Mouse (Mus musculus) heart, embryonic 15.5 days (tissue): ENCODE results near the gene Tmem265. TPM values are rescaled to one million over a fixed set of nuclear protein-coding genes. Genes with fewer than 3 reads are reported as not detected.
A peak's percentile ranks its signal among the peaks of the same experiment; 100 is the strongest.

Experiments
- ATAC-seq: fragments of 200-750 bp; cut with Nextera tagmentation; replicated peaks from 2 replicates; pipeline ENCODE4 v1.8.0; 2017; ENCODE audit warnings: low read depth, moderate TSS enrichment; ENCODE audit not compliant: insufficient number of reproducible peaks, insufficient read depth, low FRiP score
- H3K27ac ChIP-seq: fragments of 300-500 bp; sonication (generic); 2 replicates; pipeline ENCODE4 v1.5.1; 2015; ENCODE audit warnings: mild to moderate bottlenecking, inconsistent platforms
- H3K27me3 ChIP-seq: fragments of 300-500 bp; sonication (generic); 2 replicates; pipeline ENCODE4 v1.6.1; 2015; ENCODE audit warnings: inconsistent platforms
- H3K36me3 ChIP-seq: fragments of 300-500 bp; sonication (generic); 2 replicates; pipeline ENCODE4 v1.6.1; 2015; ENCODE audit warnings: mild to moderate bottlenecking, inconsistent platforms
- H3K4me1 ChIP-seq: fragments of 300-500 bp; sonication (generic); replicated peaks from 2 replicates; pipeline ENCODE4 v1.6.1; 2015; ENCODE audit warnings: inconsistent platforms
- H3K4me2 ChIP-seq: fragments of 300-500 bp; sonication (generic); 2 replicates; pipeline ENCODE4 v1.6.1; 2015; ENCODE audit warnings: inconsistent platforms, mild to moderate bottlenecking, moderate library complexity
- H3K4me3 ChIP-seq: fragments of 300-500 bp; sonication (generic); 2 replicates; pipeline ENCODE4 v1.5.1; 2015; ENCODE audit warnings: mild to moderate bottlenecking, inconsistent platforms
- H3K9ac ChIP-seq: fragments of 300-500 bp; sonication (generic); 2 replicates; pipeline ENCODE4 v1.6.1; 2015; ENCODE audit warnings: mild to moderate bottlenecking, inconsistent platforms
- H3K9me3 ChIP-seq: fragments of 300-500 bp; sonication (generic); replicated peaks from 2 replicates; pipeline ENCODE4 v1.6.1; 2016; ENCODE audit warnings: inconsistent platforms
- WGBS: fragments of 180-500 bp; shearing (Covaris S2); methylation state at CpG from one replicate; pipeline ENCODE4 v1.1.7; 2015; ENCODE audit warnings: mixed read lengths; 5-methylcytosine and 5-hydroxymethylcytosine counted together
- polyA plus RNA-seq: library from polyadenylated mRNA; unstranded; fragments of >200 nt; fragmentation: Nextera tagmentation; extraction: Ambion mirVana; gene quantifications from 2 replicates; pipeline ENCODE4 v1.2.1, GENCODE M21; 2015

The Tmem265 gene
- polyA plus RNA-seq, 1 experiment from 2014 or later: 2.9 TPM

DNA sequence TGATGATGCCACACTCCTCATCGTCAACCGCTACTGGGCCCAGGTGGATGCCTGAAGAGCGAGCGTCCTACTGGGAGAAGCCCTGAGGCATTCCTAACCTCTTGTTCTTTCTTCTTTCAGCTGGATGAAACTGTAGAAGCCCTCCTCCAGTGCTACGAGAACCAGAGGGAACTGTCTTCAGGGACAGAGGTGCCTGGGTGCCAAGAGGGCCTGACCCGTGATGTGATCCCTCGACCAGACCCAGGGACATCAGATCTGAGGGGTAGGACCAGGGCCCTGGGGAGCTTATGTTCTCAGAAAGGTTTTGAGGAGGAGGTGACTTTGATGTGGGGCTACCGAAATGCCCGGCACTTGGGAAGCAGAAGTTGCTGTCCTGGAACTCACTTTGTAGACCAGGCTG lies 28.4 kb downstream of the Tmem265 start:
- H3K9me3 ChIP-seq: no peaks in the 10 kb centered on the region
- H3K27ac ChIP-seq: no peak overlapping the region
- H3K27me3 ChIP-seq: no peaks in the 10 kb centered on the region
- 0 out of 2 replicates have a peak overlapping the region, but pooled peaks have one; percentile 1 for H3K9ac ChIP-seq
- H3K36me3 ChIP-seq: peaks cover 51% of the 10 kb centered on the region
- ATAC-seq: no peak
- H3K4me2 ChIP-seq: peak overlapping the region; percentile 96
- 89% methylated on average over 9 of the region's 9 CpGs for WGBS
- H3K4me3 ChIP-seq: peak overlapping the region; percentile 81
- H3K4me1 ChIP-seq: peaks cover 27% of the 10 kb centered on the region

DNA sequence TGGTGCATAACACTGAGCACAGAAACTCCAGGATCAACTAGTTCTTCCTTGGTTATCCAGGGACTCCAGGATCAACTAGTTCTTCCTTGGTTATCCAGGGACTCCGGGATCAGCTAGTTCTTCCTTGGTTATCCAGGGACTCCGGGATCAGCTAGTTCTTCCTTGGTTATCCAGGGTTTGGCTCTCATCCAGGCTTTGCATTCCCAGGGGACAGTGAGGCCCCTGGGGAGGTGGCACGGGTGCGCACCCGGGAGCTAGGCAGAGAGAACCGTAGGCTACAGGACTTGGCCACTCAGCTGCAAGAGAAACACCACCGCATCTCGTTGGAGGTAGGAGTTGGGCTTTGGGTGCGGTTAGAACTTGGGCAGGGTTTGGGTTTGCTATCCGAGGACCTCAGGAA lies 29.9 kb downstream of the Tmem265 start:
- WGBS: 69% methylated on average over 10 of the region's 10 CpGs
- Histone ChIP-seq H3K36me3 (peaks cover 65% of the 10 kb centered on the region), H3K4me1 (peaks cover 27% of the 10 kb centered on the region)

DNA sequence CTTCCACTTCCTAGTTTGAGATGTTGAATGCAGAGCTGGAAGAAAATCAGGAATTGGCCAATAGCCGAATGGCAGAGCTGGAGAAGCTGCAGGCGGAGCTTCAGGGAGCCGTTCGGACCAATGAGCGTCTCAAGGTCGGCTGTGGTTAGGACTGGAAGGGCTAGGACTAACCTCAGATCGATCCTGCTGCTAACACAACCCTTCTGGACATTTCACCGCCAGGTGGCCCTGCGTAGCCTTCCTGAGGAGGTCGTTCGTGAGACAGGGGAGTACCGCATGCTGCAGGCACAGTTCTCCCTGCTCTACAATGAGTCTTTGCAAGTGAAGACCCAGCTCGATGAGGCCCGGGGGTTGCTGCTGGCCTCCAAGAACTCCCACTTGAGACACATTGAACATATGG lies 31.4 kb downstream of the Tmem265 start:
- Histone ChIP-seq H3K4me1 (peaks cover 20% of the 10 kb centered on the region), H3K9ac (no peak overlapping the region), H3K36me3 (peaks cover 80% of the 10 kb centered on the region), H3K9me3 (no peaks in the 10 kb centered on the region), H3K27me3 (no peaks in the 10 kb centered on the region), H3K27ac (no peak overlapping the region), H3K4me2 (no peak overlapping the region), H3K4me3 (no peak overlapping the region)
- whole genome bisulfite sequencing: 88% methylated on average over 14 of the region's 14 CpGs
- no peak for ATAC-seq

More for the DNA sequence above, 29.9 kb downstream of the Tmem265 start:
- Histone ChIP-seq H3K4me3 (no peak overlapping the region), H3K27me3 (no peaks in the 10 kb centered on the region), H3K9ac (no peak overlapping the region), H3K27ac (no peak overlapping the region), H3K9me3 (no peaks in the 10 kb centered on the region), H3K4me2 (no peak overlapping the region)
- ATAC-seq: no peak

DNA sequence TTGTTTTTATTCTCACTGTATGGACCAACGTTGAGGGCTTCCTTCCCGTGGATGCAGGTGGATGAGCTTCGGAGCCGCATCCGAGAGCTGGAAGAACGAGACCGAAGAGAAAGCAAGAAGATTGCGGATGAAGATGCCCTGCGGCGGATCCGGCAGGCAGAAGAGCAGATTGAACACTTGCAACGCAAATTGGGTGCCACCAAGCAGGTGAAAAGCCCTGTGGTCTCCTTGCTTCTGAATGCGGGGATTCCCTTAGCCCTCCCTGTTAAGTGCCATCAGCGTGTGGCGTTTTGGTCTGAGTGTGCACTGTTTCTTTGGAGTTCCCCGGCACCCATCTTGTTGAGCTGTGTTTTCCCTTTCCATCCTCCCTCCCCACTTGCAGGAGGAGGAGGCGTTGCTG lies 35.6 kb downstream of the Tmem265 start:
- Histone ChIP-seq H3K4me1 (no peaks in the 10 kb centered on the region), H3K9ac (no peak overlapping the region), H3K36me3 (peaks cover 94% of the 10 kb centered on the region), H3K27ac (no peak overlapping the region), H3K4me2 (no peak overlapping the region), H3K9me3 (no peaks in the 10 kb centered on the region), H3K4me3 (no peak overlapping the region), H3K27me3 (no peaks in the 10 kb centered on the region)
- WGBS: 93% methylated on average over 17 of the region's 17 CpGs
- no peak for ATAC-seq

DNA sequence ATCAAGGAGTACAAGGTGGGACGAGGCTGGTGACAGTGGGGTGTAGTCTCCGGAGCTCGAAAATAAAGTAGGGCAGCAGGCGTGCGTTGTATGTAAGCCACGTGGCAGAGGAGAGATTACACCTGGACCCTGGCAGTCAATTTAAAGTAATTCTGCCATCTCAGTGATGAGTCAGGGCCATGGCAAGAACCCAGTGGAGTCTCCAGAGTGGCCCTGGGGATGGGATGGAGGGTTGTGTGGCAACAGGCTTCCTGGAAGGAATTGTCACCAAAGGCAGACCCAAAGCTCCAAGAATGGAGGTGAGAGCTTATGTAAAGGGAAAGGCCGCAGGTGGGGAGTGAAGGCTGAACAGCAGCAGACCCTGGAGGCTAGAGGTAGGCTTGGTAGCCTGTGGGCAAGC lies 39.4 kb downstream of the Tmem265 start:
- 91% methylated on average over 7 of the region's 7 CpGs for WGBS
- ATAC-seq: no peak
- peaks cover 82% of the 10 kb centered on the region for H3K36me3 ChIP-seq
- H3K27me3 ChIP-seq: no peaks in the 10 kb centered on the region
- H3K4me3 ChIP-seq: no peak overlapping the region
- H3K4me2 ChIP-seq: no peak overlapping the region
- no peaks in the 10 kb centered on the region for H3K4me1 ChIP-seq
- H3K9ac ChIP-seq: no peak overlapping the region
- no peaks in the 10 kb centered on the region for H3K9me3 ChIP-seq
- no peak overlapping the region for H3K27ac ChIP-seq

DNA sequence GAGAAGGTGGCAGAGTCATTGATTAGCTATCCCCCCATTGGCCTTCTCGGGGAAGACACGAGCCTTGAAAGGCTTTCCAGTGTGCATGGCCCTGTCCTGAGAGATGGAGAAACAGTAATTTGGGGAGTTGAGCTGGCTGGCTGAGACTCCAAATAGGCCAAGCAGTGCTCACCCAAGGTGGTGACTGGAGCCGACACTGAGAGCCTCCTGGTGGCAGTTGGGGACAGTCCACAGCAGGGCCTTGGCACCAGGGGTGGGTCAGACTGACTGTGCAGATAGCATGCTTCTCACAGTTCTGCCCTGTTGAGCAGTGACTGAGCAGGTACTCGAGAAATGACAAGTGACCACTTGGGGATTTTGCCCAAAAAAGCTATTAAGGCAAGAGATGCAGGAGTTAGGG lies 40.5 kb downstream of the Tmem265 start:
- Histone ChIP-seq H3K4me1 (no peaks in the 10 kb centered on the region), H3K9ac (no peak overlapping the region), H3K27me3 (no peaks in the 10 kb centered on the region), H3K4me2 (no peak overlapping the region), H3K36me3 (peaks cover 71% of the 10 kb centered on the region), H3K4me3 (no peak overlapping the region), H3K9me3 (no peaks in the 10 kb centered on the region), H3K27ac (no peak overlapping the region)
- no peak for ATAC-seq
- WGBS: 85% methylated on average over 4 of the region's 4 CpGs

DNA sequence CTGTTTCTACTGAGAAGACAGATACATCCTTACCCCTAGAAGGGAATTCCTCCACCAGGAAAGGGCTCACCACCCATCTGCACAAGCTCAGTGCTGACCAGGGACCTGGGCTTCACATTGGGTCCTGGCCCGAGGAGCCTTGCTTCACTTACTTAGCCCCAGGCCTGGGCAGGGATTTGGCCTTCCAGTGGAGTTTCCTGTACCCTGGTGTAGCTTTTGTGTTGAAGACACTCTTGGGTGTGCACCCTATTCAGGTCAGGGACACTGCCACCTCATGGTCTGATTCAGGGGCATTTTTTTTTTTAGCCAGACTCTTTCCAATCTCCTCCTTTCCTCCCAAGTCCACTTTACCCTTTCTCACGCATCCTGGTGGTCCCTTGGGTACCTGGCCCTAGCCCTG lies 41.7 kb downstream of the Tmem265 start:
- H3K36me3 ChIP-seq: peaks cover 69% of the 10 kb centered on the region
- WGBS: 93% methylated on average over 2 of the region's 2 CpGs

DNA sequence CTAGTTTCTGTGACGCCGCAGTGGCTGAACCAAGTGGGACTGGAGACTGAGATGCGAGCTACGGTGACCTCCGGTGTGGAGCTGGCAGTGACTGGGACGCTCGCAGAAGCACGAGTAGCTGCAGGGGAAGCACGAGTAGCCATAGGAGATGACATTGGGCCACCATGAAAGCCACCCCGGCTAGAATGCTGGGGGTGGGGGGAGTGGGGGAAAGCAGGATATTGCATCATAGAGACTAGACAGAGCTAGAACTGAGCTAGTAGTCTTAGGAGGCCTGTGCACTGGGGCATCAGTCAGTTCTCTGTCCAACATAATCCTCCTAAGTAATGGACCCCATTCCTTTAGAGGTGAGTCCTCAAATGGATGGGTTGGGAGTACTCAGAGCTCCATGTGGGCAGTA lies 43.1 kb downstream of the Tmem265 start:
- WGBS: 80% methylated on average over 10 of the region's 10 CpGs
- ATAC-seq: no peak
- no peak overlapping the region for H3K9ac ChIP-seq
- no peaks in the 10 kb centered on the region for H3K27me3 ChIP-seq
- no peak overlapping the region for H3K27ac ChIP-seq
- no peaks in the 10 kb centered on the region for H3K9me3 ChIP-seq
- no peak overlapping the region for H3K4me2 ChIP-seq
- H3K4me3 ChIP-seq: no peak overlapping the region
- no peaks in the 10 kb centered on the region for H3K4me1 ChIP-seq
- peaks cover 74% of the 10 kb centered on the region for H3K36me3 ChIP-seq

More for the DNA sequence above, 41.7 kb downstream of the Tmem265 start:
- H3K4me1 ChIP-seq: no peaks in the 10 kb centered on the region
- H3K9ac ChIP-seq: no peak overlapping the region
- H3K4me3 ChIP-seq: no peak overlapping the region
- H3K27me3 ChIP-seq: no peaks in the 10 kb centered on the region
- no peak overlapping the region for H3K27ac ChIP-seq
- no peaks in the 10 kb centered on the region for H3K9me3 ChIP-seq
- ATAC-seq: no peak
- H3K4me2 ChIP-seq: no peak overlapping the region

DNA sequence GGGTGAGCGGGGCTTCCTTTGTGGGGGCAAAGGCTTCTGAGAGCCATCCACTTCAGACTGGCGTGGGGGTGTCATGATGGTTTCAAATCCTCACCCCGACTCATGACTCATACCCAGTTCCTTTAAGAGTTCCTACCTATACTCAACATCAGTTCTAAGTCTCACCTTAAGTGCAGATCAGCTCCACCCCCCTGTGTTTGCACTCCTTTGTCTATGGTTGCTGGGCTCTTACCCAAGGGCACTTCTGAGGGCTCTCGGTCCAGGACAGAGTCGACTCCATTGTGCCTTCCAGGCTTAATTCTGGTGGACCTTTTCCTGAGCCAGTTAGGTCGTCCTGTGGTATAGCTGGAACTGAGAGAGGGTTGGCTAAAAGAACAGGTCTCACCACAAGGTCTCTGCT lies 46.0 kb downstream of the Tmem265 start:
- no peak overlapping the region for H3K4me3 ChIP-seq
- peaks cover 76% of the 10 kb centered on the region for H3K36me3 ChIP-seq
- H3K27ac ChIP-seq: no peak overlapping the region
- H3K9me3 ChIP-seq: no peaks in the 10 kb centered on the region
- WGBS: 80% methylated on average over 6 of the region's 6 CpGs
- H3K4me2 ChIP-seq: no peak overlapping the region
- no peak for ATAC-seq
- no peak overlapping the region for H3K9ac ChIP-seq
- no peaks in the 10 kb centered on the region for H3K27me3 ChIP-seq
- no peaks in the 10 kb centered on the region for H3K4me1 ChIP-seq

DNA sequence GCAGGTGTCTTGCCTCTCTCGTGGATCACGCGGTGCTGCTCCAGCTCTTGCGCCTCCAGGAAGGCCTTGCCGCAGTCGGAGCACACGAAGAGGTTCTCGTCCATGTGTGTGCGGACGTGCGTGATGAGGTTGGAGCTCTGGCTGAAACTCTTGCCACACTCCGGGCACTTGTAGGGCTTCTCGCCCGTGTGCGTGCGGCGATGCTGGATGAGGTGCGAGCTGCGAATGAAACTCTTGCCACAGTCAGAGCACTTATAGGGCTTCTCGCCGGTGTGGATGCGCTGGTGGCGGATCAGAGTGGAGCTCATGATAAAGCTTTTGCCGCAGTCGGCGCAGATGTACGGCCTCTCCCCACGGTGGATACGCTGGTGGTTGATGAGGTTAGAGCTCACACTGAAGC lies 49.8 kb downstream of the Tmem265 start:
- Histone ChIP-seq H3K27me3 (no peaks in the 10 kb centered on the region), H3K4me3 (no peak overlapping the region), H3K9me3 (no peaks in the 10 kb centered on the region), H3K9ac (no peak overlapping the region), H3K4me2 (no peak overlapping the region), H3K27ac (no peak overlapping the region), H3K36me3 (peaks cover 60% of the 10 kb centered on the region), H3K4me1 (peaks cover 15% of the 10 kb centered on the region)
- 97% methylated on average over 29 of the region's 29 CpGs for WGBS
- no peak for ATAC-seq

DNA sequence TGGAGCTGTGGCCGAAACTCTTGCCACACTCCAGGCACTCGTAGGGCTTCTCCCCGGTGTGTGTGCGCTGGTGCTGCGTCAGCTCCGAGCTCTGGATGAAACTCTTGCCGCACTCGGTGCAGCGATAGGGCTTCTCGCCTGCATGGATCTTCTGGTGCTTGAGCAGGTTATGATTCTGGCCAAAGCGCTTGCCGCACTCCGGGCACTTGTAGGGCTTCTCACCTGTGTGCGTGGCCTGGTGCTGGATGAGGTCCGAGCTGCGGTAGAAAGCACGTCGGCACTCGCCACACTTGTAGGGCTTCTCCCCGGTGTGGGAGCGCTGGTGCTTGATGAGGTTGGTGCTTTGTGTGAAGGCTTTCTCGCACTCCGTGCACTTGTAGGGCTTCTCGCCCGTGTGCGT lies 50.4 kb downstream of the Tmem265 start:
- H3K4me3 ChIP-seq: no peak overlapping the region
- H3K9ac ChIP-seq: no peak overlapping the region
- H3K4me2 ChIP-seq: no peak overlapping the region
- H3K9me3 ChIP-seq: no peaks in the 10 kb centered on the region
- peaks cover 60% of the 10 kb centered on the region for H3K36me3 ChIP-seq
- no peak for ATAC-seq
- WGBS: 96% methylated on average over 26 of the region's 26 CpGs
- H3K27me3 ChIP-seq: no peaks in the 10 kb centered on the region
- peaks cover 18% of the 10 kb centered on the region for H3K4me1 ChIP-seq
- no peak overlapping the region for H3K27ac ChIP-seq

DNA sequence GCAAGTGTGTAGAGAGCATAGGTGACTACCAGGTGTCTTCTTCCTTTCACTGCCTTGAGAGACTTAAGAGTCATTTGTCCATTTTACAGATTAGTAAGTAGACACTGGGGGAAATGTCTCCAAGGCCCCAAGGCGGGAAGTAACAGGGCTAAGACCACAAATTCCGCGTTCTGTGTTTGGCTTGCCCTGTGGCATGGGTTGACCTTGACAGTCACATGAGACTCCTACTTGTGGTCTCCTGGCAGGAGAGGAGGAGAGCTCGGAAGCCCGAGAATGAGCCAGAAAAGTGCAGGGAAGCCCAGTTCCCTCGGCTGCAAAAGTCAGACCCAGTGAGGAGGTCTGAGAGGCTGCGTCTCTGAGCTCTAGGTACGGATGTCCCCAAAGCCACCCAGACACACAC lies 52.3 kb downstream of the Tmem265 start:
- 69% methylated on average over 8 of the region's 8 CpGs for WGBS
- Histone ChIP-seq H3K4me1 (peaks cover 18% of the 10 kb centered on the region), H3K4me3 (peak overlapping the region; percentile 89), H3K4me2 (peak overlapping the region; percentile 72), H3K27me3 (no peaks in the 10 kb centered on the region), H3K27ac (peak overlapping the region; percentile 90; the same call in 1 of the 2 replicates), H3K36me3 (peaks cover 45% of the 10 kb centered on the region), H3K9ac (peak overlapping the region; percentile 92; the same call in 1 of the 2 replicates), H3K9me3 (no peaks in the 10 kb centered on the region)
- ATAC-seq: no peak
